Mouse (Mus musculus) layer of hippocampus, adult 2 months (tissue): Measurements from ENCODE around the gene Rab2b. TPM values are rescaled to one million over a fixed set of nuclear protein-coding genes. Genes with fewer than 3 reads are reported as not detected.

ENCODE experiments used
- DNase-seq, 2 experiments: peaks; one replicate each; pipeline ENCODE4 v3.0.0; 2022; ENCODE audit warnings: low spot score in 2 of 2
- H3K27ac ChIP-seq: fragments of 200-600 bp; 2 replicates; pipeline ENCODE4 v1.8.1; 2022
- H3K4me3 ChIP-seq: fragments of 200-600 bp; 2 replicates; pipeline ENCODE4 v1.8.1; 2022; ENCODE audit warnings: mild to moderate bottlenecking
- CTCF ChIP-seq: fragments of 200-600 bp; conservative IDR thresholded peaks from 2 replicates; pipeline ENCODE4 v1.8.1; 2022; ENCODE audit warnings: antibody characterized with exemption, mild to moderate bottlenecking, moderate library complexity
- long read RNA-seq, 2 experiments: library from polyadenylated mRNA; stranded (forward); transcript quantifications; one replicate each; pipeline ENCODE4 v2.0.0; 2021; ENCODE audit warnings: borderline mapping rate in 2 of 2
- total RNA-seq, 2 experiments: library from RNA; stranded (reverse); gene quantifications; 2 replicates each; pipeline ENCODE4 v1.2.3; 2021

Gene Rab2b
- 10 to 100 TPM; 35.4 to 36.2 TPM for total RNA-seq
- long read RNA-seq, experiment 1, transcript Rab2b-201 (8 exons, 2,906 nt), result major isoform, 23 of 38 reads
- long read RNA-seq, experiment 1, partial matches to known transcripts, result 15 of 38 reads
- long read RNA-seq, experiment 1, other reads (novel, unspliced or antisense), result 0 of 38 reads
- long read RNA-seq, experiment 2, transcript Rab2b-201 (8 exons, 2,906 nt), result major isoform, 41 of 53 reads
- long read RNA-seq, experiment 2, partial matches to known transcripts, result 7 of 53 reads
- long read RNA-seq, experiment 2, other reads (novel, unspliced or antisense), result 5 of 53 reads

- Histone ChIP-seq H3K27ac (peak within 1 kb of the TSS; percentile 90), H3K4me3 (peak within 1 kb of the TSS; percentile 93)
- TF ChIP-seq CTCF, result peak; percentile 91
- peak; percentile 99 to 100 for DNase-seq
Measured at GRCm38 (mm10) chr14:52278932-52279746, at the start of gene Rab2b, which contains the start of gene Tox4. Gene Rab2b (minus strand): TSS chr14:52279545. Gene Tox4 (plus strand): TSS chr14:52279146.

- no peak for DNase-seq
- Histone ChIP-seq H3K4me3 (peak within 1 kb of the TSS; percentile 39), H3K27ac (peak within 1 kb of the TSS; percentile 83)
- no peak for TF ChIP-seq CTCF
Measured at GRCm38 (mm10) chr14:52327910-52328812, 48.8 kb upstream of the Rab2b start, which contains the start of gene Sall2. Gene Sall2 (minus strand): TSS chr14:52328762.

- H3K4me3 ChIP-seq, result peak overlapping the region; percentile 39
- no peak for DNase-seq
- no peak for TF ChIP-seq CTCF
- H3K27ac ChIP-seq, result peak overlapping the region; percentile 83
Measured at GRCm38 (mm10) chr14:52327375-52327901, 48.1 kb upstream of the Rab2b start.

- DNase-seq, result no peak
- H3K27ac ChIP-seq, result 0 out of 2 replicates have a peak overlapping the region, but pooled peaks have one; percentile 83
- TF ChIP-seq CTCF, result peak; percentile 77
- no peak overlapping the region for H3K4me3 ChIP-seq
Measured at GRCm38 (mm10) chr14:52325890-52326289, 46.5 kb upstream of the Rab2b start.

GRCm38 (mm10) chr14:52319361-52319760 lies 40.0 kb upstream of the Rab2b start:
- TF ChIP-seq CTCF, result no peak
- Histone ChIP-seq H3K27ac (no peak overlapping the region), H3K4me3 (no peak overlapping the region)
- DNase-seq, result no peak

- no peak for TF ChIP-seq CTCF
- DNase-seq, result no peak
- peak overlapping the region; percentile 93 for H3K4me3 ChIP-seq
Measured at GRCm38 (mm10) chr14:52316441-52317225, 37.3 kb upstream of the Rab2b start.

GRCm38 (mm10) chr14:52315792-52316440 lies 36.6 kb upstream of the Rab2b start:
- no peak for TF ChIP-seq CTCF
- DNase-seq, result peak; percentile 71 to 83
- Histone ChIP-seq H3K4me3 (peak overlapping the region; percentile 93), H3K27ac (peak overlapping the region; percentile 98)

More at GRCm38 (mm10) chr14:52316441-52317225, 37.3 kb upstream of the Rab2b start:
- peak overlapping the region; percentile 98 for H3K27ac ChIP-seq

- Histone ChIP-seq H3K4me3 (peak overlapping the region; percentile 93), H3K27ac (peak overlapping the region; percentile 98)
- no peak for TF ChIP-seq CTCF
- DNase-seq, result no peak
Measured at GRCm38 (mm10) chr14:52315283-52315780, 36.0 kb upstream of the Rab2b start.

GRCm38 (mm10) chr14:52314808-52315150 lies 35.4 kb upstream of the Rab2b start:
- no peak for TF ChIP-seq CTCF
- DNase-seq, result no peak
- H3K27ac ChIP-seq, result peak overlapping the region; percentile 98; the same call in 1 of the 2 replicates
- H3K4me3 ChIP-seq, result peak overlapping the region; percentile 93

GRCm38 (mm10) chr14:52313931-52314807 lies 34.8 kb upstream of the Rab2b start:
- peak overlapping the region; percentile 98; the same call in 1 of the 2 replicates for H3K27ac ChIP-seq
- peak overlapping the region; percentile 93 for H3K4me3 ChIP-seq
- no peak for TF ChIP-seq CTCF
- no peak for DNase-seq
